Mouse (Mus musculus) testis, adult 2 months (tissue): Measurements from ENCODE around the gene Ociad1.

Experiments
- CTCF ChIP-seq: fragments of 200-500 bp; IDR thresholded peaks from 2 replicates; pipeline ENCODE4 v1.5.1; 2012; ENCODE audit warnings: low read depth, mild to moderate bottlenecking, inconsistent platforms, low read length, moderate library complexity; ENCODE audit not compliant: control insufficient read depth, insufficient read depth, insufficient replicate concordance
- POLR2A ChIP-seq: fragments of 200-500 bp; IDR thresholded peaks from 2 replicates; pipeline ENCODE4 v1.6.1; 2012; ENCODE audit warnings: low read depth, mild to moderate bottlenecking, inconsistent platforms, low read length, moderate library complexity; ENCODE audit not compliant: control insufficient read depth

DNA sequence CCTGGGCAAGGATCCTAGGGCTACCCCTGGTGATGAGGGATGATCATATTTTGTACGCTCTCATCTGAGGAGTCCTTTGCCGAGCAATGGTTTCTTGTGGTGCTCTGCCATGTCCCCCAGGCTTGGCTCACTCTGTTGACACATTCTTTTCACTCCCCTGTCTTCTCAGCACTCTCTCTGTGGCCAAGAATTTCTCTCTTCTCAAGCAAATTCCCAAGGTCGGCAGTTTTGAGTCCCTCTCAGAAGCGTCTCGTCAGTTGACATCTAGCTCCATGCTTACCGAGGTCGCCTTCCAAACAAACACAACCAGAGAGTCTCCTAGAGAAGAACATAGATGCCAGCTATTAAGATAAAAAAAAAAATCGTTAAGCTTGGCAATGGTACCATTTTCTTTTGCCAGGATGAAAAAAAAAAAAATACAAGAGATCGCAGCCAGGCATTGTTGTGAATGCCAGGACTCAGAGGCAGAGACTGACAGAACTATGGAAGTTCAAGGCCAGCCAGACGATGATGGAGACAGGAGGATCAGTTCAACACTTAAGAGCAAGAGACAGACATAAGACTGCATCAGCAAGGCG is 23.9 kb upstream of the Ociad1 start:
- no peak for TF ChIP-seq POLR2A
- no peak for TF ChIP-seq CTCF
